Mouse (Mus musculus) MEL (cell line): ENCODE results near the gene Tmem37. TPM values are rescaled to one million over a fixed set of nuclear protein-coding genes. Genes with fewer than 3 reads are reported as not detected.
A peak's percentile ranks its signal among the peaks of the same experiment; 100 is the strongest.

ENCODE experiments used
- DNase-seq: peaks from one replicate; pipeline ENCODE4 v3.0.0; 2011; ENCODE audit warnings: low read depth, low spot score
- H3K27ac ChIP-seq: 2 replicates; pipeline ENCODE4 v1.5.1; 2012; ENCODE audit warnings: low read depth, mild to moderate bottlenecking, control low read depth, low read length, moderate library complexity; ENCODE audit not compliant: control insufficient read depth
- H3K27me3 ChIP-seq, 2 experiments: fragments of 150-350 bp in 1 of 2; sonication (generic) in 1 of 2; 2 replicates each; pipeline ENCODE4 v1.6.1; 2012; ENCODE audit warnings: low read length in 2 of 2, mild to moderate bottlenecking in 2 of 2, improper control_type of control experiment in 1 of 2, moderate library complexity in 1 of 2; ENCODE audit not compliant: insufficient read depth in 2 of 2, control insufficient read depth in 1 of 2
- H3K36me3 ChIP-seq, 2 experiments: 2 replicates each; pipeline ENCODE4 v1.6.1; 2012 to 2014; ENCODE audit warnings: low read length in 2 of 2, improper control_type of control experiment in 1 of 2, inconsistent platforms in 1 of 2, mild to moderate bottlenecking in 1 of 2; ENCODE audit not compliant: insufficient read depth in 2 of 2, control insufficient read depth in 1 of 2
- H3K4me1 ChIP-seq, 2 experiments: fragments of 150-350 bp in 1 of 2; sonication (generic) in 1 of 2; 2 replicates each; pipeline ENCODE4 v1.6.1; 2012; ENCODE audit warnings: low read length in 2 of 2, improper control_type of control experiment in 1 of 2, mild to moderate bottlenecking in 1 of 2; ENCODE audit not compliant: insufficient read depth in 2 of 2, control insufficient read depth in 1 of 2
- H3K4me3 ChIP-seq, 2 experiments: fragments of 150-350 bp in 1 of 2; sonication (generic) in 1 of 2; 2 replicates each; pipeline ENCODE4 v1.5.1; 2012; ENCODE audit warnings: low read depth in 2 of 2, low read length in 2 of 2, mild to moderate bottlenecking in 2 of 2, moderate library complexity in 2 of 2, control low read depth in 1 of 2, improper control_type of control experiment in 1 of 2; ENCODE audit not compliant: control insufficient read depth in 1 of 2, insufficient read depth in 1 of 2
- H3K79me2 ChIP-seq: 2 replicates; pipeline ENCODE4 v1.6.1; 2012; ENCODE audit warnings: mild to moderate bottlenecking, low read length, moderate library complexity; ENCODE audit not compliant: control insufficient read depth, poor library complexity, insufficient read depth
- H3K9ac ChIP-seq: 2 replicates; pipeline ENCODE4 v1.6.1; 2012; ENCODE audit warnings: low read depth, mild to moderate bottlenecking, control low read depth, low read length, moderate library complexity; ENCODE audit not compliant: control insufficient read depth, poor library complexity, severe bottlenecking
- H3K9me3 ChIP-seq: fragments of 150-350 bp; sonication (generic); replicated peaks from 2 replicates; pipeline ENCODE4 v1.6.1; 2012; ENCODE audit warnings: mild to moderate bottlenecking, low read length, improper control_type of control experiment, moderate library complexity; ENCODE audit not compliant: insufficient read depth
- BHLHE40 ChIP-seq: IDR thresholded peaks from 2 replicates; pipeline ENCODE4 v1.6.1; 2012; ENCODE audit warnings: low read depth, mild to moderate bottlenecking, inconsistent platforms, low read length, improper control_type of control experiment, borderline replicate concordance
- CHD2 ChIP-seq: IDR thresholded peaks from 2 replicates; pipeline ENCODE4 v1.6.1; 2011; ENCODE audit warnings: low read length, improper control_type of control experiment
- CTCF ChIP-seq, 3 experiments: IDR thresholded peaks in 2 of 3; conservative IDR thresholded peaks in 1 of 3; 2 replicates each; pipeline ENCODE4 v1.5.1; 2011 to 2012; ENCODE audit warnings: low read length in 3 of 3, low read depth in 2 of 3, mild to moderate bottlenecking in 2 of 3, improper control_type of control experiment in 1 of 3, inconsistent platforms in 1 of 3, mixed read lengths in 1 of 3, moderate library complexity in 1 of 3; ENCODE audit not compliant: control insufficient read depth in 1 of 3, insufficient read depth in 1 of 3, poor library complexity in 1 of 3, severe bottlenecking in 1 of 3
- ETS1 ChIP-seq: IDR thresholded peaks from 2 replicates; pipeline ENCODE4 v1.6.1; 2012; ENCODE audit warnings: low read depth, mild to moderate bottlenecking, inconsistent platforms, low read length, improper control_type of control experiment, moderate library complexity
- GABPA ChIP-seq: IDR thresholded peaks from 2 replicates; pipeline ENCODE4 v1.6.1; 2012; ENCODE audit warnings: low read depth, mild to moderate bottlenecking, inconsistent platforms, low read length, improper control_type of control experiment, moderate library complexity
- HCFC1 ChIP-seq: IDR thresholded peaks from 2 replicates; pipeline ENCODE4 v1.6.1; 2012; ENCODE audit warnings: low read depth, mild to moderate bottlenecking, inconsistent platforms, low read length, improper control_type of control experiment, moderate library complexity
- JUND ChIP-seq: IDR thresholded peaks from 2 replicates; pipeline ENCODE4 v1.6.1; 2011; ENCODE audit warnings: low read depth, mild to moderate bottlenecking, improper control_type of control experiment, low read length
- KAT2A ChIP-seq: conservative IDR thresholded peaks from 2 replicates; pipeline ENCODE4 v1.6.1; 2012; ENCODE audit warnings: low read depth, low read length, improper control_type of control experiment, inconsistent platforms
- MAZ ChIP-seq: IDR thresholded peaks from 2 replicates; pipeline ENCODE4 v1.6.1; 2012; ENCODE audit warnings: low read depth, mild to moderate bottlenecking, inconsistent platforms, low read length, improper control_type of control experiment
- MYB ChIP-seq: IDR thresholded peaks from 2 replicates; pipeline ENCODE4 v1.6.1; 2011; ENCODE audit warnings: mild to moderate bottlenecking, low read depth, low read length, improper control_type of control experiment
- NELFE ChIP-seq: IDR thresholded peaks from 2 replicates; pipeline ENCODE4 v1.6.1; 2011; ENCODE audit warnings: low read depth, low read length, improper control_type of control experiment
- POLR2AphosphoS2 ChIP-seq: IDR thresholded peaks from 2 replicates; pipeline ENCODE4 v1.6.1; 2011; ENCODE audit warnings: low read length, improper control_type of control experiment
- RCOR1 ChIP-seq: IDR thresholded peaks from 2 replicates; pipeline ENCODE4 v1.6.1; 2012; ENCODE audit warnings: low read depth, mild to moderate bottlenecking, inconsistent platforms, low read length, improper control_type of control experiment
- TBP ChIP-seq: IDR thresholded peaks from 2 replicates; pipeline ENCODE4 v1.8.0; 2011; ENCODE audit warnings: low read depth, low read length, improper control_type of control experiment
- USF2 ChIP-seq, 2 experiments: IDR thresholded peaks; 2 replicates each; pipeline ENCODE4 v1.6.1; 2011 to 2012; ENCODE audit warnings: improper control_type of control experiment in 2 of 2, low read length in 2 of 2, borderline replicate concordance in 1 of 2, inconsistent platforms in 1 of 2, low read depth in 1 of 2, mild to moderate bottlenecking in 1 of 2; ENCODE audit not compliant: insufficient read depth in 1 of 2
- ZC3H11A ChIP-seq: IDR thresholded peaks from 2 replicates; pipeline ENCODE4 v1.6.1; 2012; ENCODE audit warnings: low read depth, mild to moderate bottlenecking, inconsistent platforms, low read length, improper control_type of control experiment
- ZNF384 ChIP-seq: IDR thresholded peaks from 2 replicates; pipeline ENCODE4 v1.6.1; 2012; ENCODE audit warnings: low read depth, mild to moderate bottlenecking, inconsistent platforms, low read length, improper control_type of control experiment
- polyA plus RNA-seq, 2 experiments: library from polyadenylated mRNA; stranded (reverse) in 1 of 2; unstranded in 1 of 2; fragments of >175 nt in 1 of 2; fragments of >200 nt in 1 of 2; gene quantifications; 2 replicates each; pipeline versions ENCODE4 v1.2.1 to v1.2.4; 2012; ENCODE audit warnings: low replicate concordance in 2 of 2, low read depth in 1 of 2; ENCODE audit not compliant: insufficient read length in 2 of 2, insufficient read depth in 1 of 2, missing spikeins in 1 of 2
- total RNA-seq: library from RNA; depleted of rRNA; stranded (reverse); fragments of 300-350 nt; gene quantifications from 2 replicates; pipeline ENCODE4 v1.2.3, GENCODE M21; 2012

Tmem37 gene
- total and polyA plus RNA-seq, 3 experiments = 2.6 to 9.1 TPM; not detected in 1

DNA sequence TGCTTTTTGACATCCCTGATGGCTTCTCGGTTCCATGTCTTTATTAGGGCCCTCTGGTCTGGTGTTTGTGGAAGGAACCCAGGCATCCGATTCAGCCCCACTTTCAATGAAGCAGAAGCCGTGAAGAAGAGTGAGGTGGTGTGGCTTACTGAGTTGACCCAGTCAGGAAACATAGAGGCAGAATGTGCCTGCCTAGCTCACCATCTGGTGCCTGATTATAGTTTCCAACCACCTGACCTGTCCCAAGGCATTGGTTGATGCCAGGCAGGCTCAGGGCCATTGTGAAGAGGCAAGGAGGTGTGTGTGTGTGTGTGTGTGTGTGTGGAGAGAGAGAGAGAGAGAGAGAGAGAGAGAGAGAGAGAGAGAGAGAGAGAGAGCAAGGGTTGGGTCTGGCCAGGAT is 43.4 kb downstream of the Tmem37 start:
- no peaks in the 10 kb centered on the region for H3K9me3 ChIP-seq
- H3K4me3 ChIP-seq = no peak overlapping the region
- H3K27me3 ChIP-seq = no peaks in the 10 kb centered on the region
- no peaks in the 10 kb centered on the region for H3K36me3 ChIP-seq
- no peak for TF ChIP-seq MAZ
- H3K27ac ChIP-seq = no peak overlapping the region
- DNase-seq = no peak
- no peaks in the 10 kb centered on the region for H3K79me2 ChIP-seq
- no peak overlapping the region for H3K9ac ChIP-seq
- H3K4me1 ChIP-seq = no peaks in the 10 kb centered on the region

DNA sequence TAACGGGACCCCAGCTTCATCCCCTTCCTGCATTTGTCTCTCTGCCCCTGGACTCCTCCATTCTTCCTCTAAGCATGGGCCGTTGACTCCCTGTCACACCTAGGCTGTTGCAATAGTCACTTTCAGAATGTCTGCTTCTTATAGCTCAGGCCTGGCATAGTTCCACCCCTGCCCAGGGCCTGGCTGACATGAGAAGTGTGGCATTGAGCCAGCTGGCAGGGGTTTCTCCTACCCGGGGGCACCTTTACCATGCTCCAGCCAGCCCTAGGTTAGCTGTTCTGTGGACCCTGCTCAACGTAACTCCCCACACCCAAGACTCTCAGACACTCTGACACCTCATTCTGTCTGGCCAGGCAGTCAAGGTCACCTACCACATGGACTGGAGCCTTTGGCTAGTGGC is 46.2 kb downstream of the Tmem37 start:
- Histone ChIP-seq H3K9me3 (no peaks in the 10 kb centered on the region), H3K27me3 (no peaks in the 10 kb centered on the region), H3K9ac (no peak overlapping the region), H3K4me1 (no peaks in the 10 kb centered on the region), H3K4me3 (no peak overlapping the region), H3K27ac (no peak overlapping the region), H3K36me3 (no peaks in the 10 kb centered on the region), H3K79me2 (no peaks in the 10 kb centered on the region)
- TF ChIP-seq GABPA = no peak
- TF ChIP-seq ZC3H11A = no peak
- no peak for TF ChIP-seq RCOR1
- no peak for TF ChIP-seq HCFC1
- no peak for TF ChIP-seq CHD2
- TF ChIP-seq ETS1 = no peak
- TF ChIP-seq JUND = no peak
- TF ChIP-seq MYB = no peak
- TF ChIP-seq BHLHE40 = no peak
- TF ChIP-seq ZNF384 = no peak
- TF ChIP-seq USF2 (IDR thresholded peaks at IDR 0.05; ENCODE audit: borderline replicate concordance in 1 of 2, insufficient read depth in 1 of 2, low read depth in 1 of 2, low read length in 2 of 2) = no peak
- no peak for TF ChIP-seq NELFE
- TF ChIP-seq KAT2A = no peak
- TF ChIP-seq POLR2AphosphoS2 = no peak
- DNase-seq = no peak

- no peaks in the 10 kb centered on the region for H3K79me2 ChIP-seq
- no peaks in the 10 kb centered on the region for H3K27me3 ChIP-seq
- DNase-seq = no peak
- TF ChIP-seq CTCF (IDR thresholded peaks at IDR 0.05 in 2 of 3, conservative IDR thresholded peaks at IDR 0.05 in 1 of 3; ENCODE audit: control insufficient read depth in 1 of 3, insufficient read depth in 1 of 3, low read depth in 2 of 3, low read length in 3 of 3, poor library complexity in 1 of 3, severe bottlenecking in 1 of 3) (peak in 1 of 3 experiments; percentile 0; a peak in 1 of 6 replicates), TBP (no peak)
- H3K4me3 ChIP-seq = no peak overlapping the region
- H3K27ac ChIP-seq = no peak overlapping the region
- H3K9me3 ChIP-seq = no peaks in the 10 kb centered on the region
- H3K9ac ChIP-seq = no peak overlapping the region
- no peaks in the 10 kb centered on the region for H3K36me3 ChIP-seq
- no peaks in the 10 kb centered on the region for H3K4me1 ChIP-seq
These were observed 48.8 kb downstream of the Tmem37 start for GRCm38 (mm10) chr1:120025050-120025439.
